Mouse (Mus musculus): ENCODE data around the gene Upk3b. TPM values are rescaled to one million over a fixed set of nuclear protein-coding genes. Genes with fewer than 3 reads are reported as not detected.

Gene Upk3b
- polyA plus RNA-seq, 1 experiment from 2014 or later: not detected

GRCm38 (mm10) chr5:136075076-136075475 is 36.8 kb downstream of the Upk3b start:
- Histone ChIP-seq H3K36me3 (ENCODE audit: inconsistent target) (no peaks in the 10 kb centered on the region), H3K27ac (no peak overlapping the region), H3K79me2 (ENCODE audit: inconsistent target) (no peaks in the 10 kb centered on the region), H3K4me3 (ENCODE audit: inconsistent target) (no peak overlapping the region)
- WGBS (ENCODE audit: missing documents): 87% methylated on average over 5 of the region's 5 CpGs

- H3K27ac ChIP-seq: no peak overlapping the region
- H3K79me2 ChIP-seq (ENCODE audit: inconsistent target): no peaks in the 10 kb centered on the region
- H3K4me3 ChIP-seq (ENCODE audit: inconsistent target): no peak overlapping the region
- H3K36me3 ChIP-seq (ENCODE audit: inconsistent target): no peaks in the 10 kb centered on the region
- WGBS (ENCODE audit: missing documents): 81% methylated on average over 7 of the region's 7 CpGs
Measured at GRCm38 (mm10) chr5:136076284-136076683, 38.0 kb downstream of the Upk3b start.

GRCm38 (mm10) chr5:136077001-136077550 is 38.8 kb downstream of the Upk3b start:
- no peaks in the 10 kb centered on the region for H3K79me2 ChIP-seq (ENCODE audit: inconsistent target)
- H3K36me3 ChIP-seq (ENCODE audit: inconsistent target): no peaks in the 10 kb centered on the region
- peak overlapping the region; percentile 35 for H3K27ac ChIP-seq
- no peak overlapping the region for H3K4me3 ChIP-seq (ENCODE audit: inconsistent target)
- 13% methylated on average over 9 of the region's 9 CpGs for WGBS (ENCODE audit: missing documents)

- H3K79me2 ChIP-seq (ENCODE audit: inconsistent target): no peaks in the 10 kb centered on the region
- H3K4me3 ChIP-seq (ENCODE audit: inconsistent target): no peak overlapping the region
- no peak overlapping the region for H3K27ac ChIP-seq
- WGBS (ENCODE audit: missing documents): 96% methylated on average over 5 of the region's 5 CpGs
- no peaks in the 10 kb centered on the region for H3K36me3 ChIP-seq (ENCODE audit: inconsistent target)
Measured at GRCm38 (mm10) chr5:136078136-136078535, 39.8 kb downstream of the Upk3b start.

- no peaks in the 10 kb centered on the region for H3K36me3 ChIP-seq (ENCODE audit: inconsistent target)
- peaks cover 36% of the 10 kb centered on the region for H3K79me2 ChIP-seq (ENCODE audit: inconsistent target)
- H3K27ac ChIP-seq: no peak overlapping the region
- H3K4me3 ChIP-seq (ENCODE audit: inconsistent target): no peak overlapping the region
- 86% methylated on average over 4 of the region's 4 CpGs for WGBS (ENCODE audit: missing documents)
Measured at GRCm38 (mm10) chr5:136082345-136082744, 44.0 kb downstream of the Upk3b start.

GRCm38 (mm10) chr5:136083669-136084107 is 45.4 kb downstream of the Upk3b start, which contains the start of gene Rasa4:
Gene Rasa4 (plus strand): TSS chr5:136083916.
- WGBS (ENCODE audit: missing documents): 0% methylated on average over 26 of the region's 28 CpGs
- Histone ChIP-seq H3K27ac (peak within 1 kb of the TSS; percentile 91), H3K4me3 (ENCODE audit: inconsistent target) (peak within 1 kb of the TSS; percentile 98)

GRCm38 (mm10) chr5:136084144-136084881 is 46.0 kb downstream of the Upk3b start:
- peaks cover 48% of the 10 kb centered on the region for H3K79me2 ChIP-seq (ENCODE audit: inconsistent target)
- WGBS (ENCODE audit: missing documents): 1% methylated on average over 23 of the region's 23 CpGs
- H3K27ac ChIP-seq: peak overlapping the region; percentile 91
- peak overlapping the region; percentile 98 for H3K4me3 ChIP-seq (ENCODE audit: inconsistent target)
- H3K36me3 ChIP-seq (ENCODE audit: inconsistent target): peaks cover 12% of the 10 kb centered on the region

More at GRCm38 (mm10) chr5:136083669-136084107, 45.4 kb downstream of the Upk3b start, which contains the start of gene Rasa4:
- H3K79me2 ChIP-seq (ENCODE audit: inconsistent target): peaks cover 47% of the 10 kb centered on the region
- peaks cover 6% of the 10 kb centered on the region for H3K36me3 ChIP-seq (ENCODE audit: inconsistent target)

- peak overlapping the region; percentile 91 for H3K27ac ChIP-seq
- H3K79me2 ChIP-seq (ENCODE audit: inconsistent target): peaks cover 48% of the 10 kb centered on the region
- H3K4me3 ChIP-seq (ENCODE audit: inconsistent target): peak overlapping the region; percentile 98
- WGBS (ENCODE audit: missing documents): 5% methylated on average over 21 of the region's 21 CpGs
- peaks cover 16% of the 10 kb centered on the region for H3K36me3 ChIP-seq (ENCODE audit: inconsistent target)
Measured at GRCm38 (mm10) chr5:136084891-136085651, 46.8 kb downstream of the Upk3b start.

GRCm38 (mm10) chr5:136086290-136086689 is 48.0 kb downstream of the Upk3b start:
- Histone ChIP-seq H3K36me3 (ENCODE audit: inconsistent target) (peaks cover 26% of the 10 kb centered on the region), H3K4me3 (ENCODE audit: inconsistent target) (peak overlapping the region; percentile 98), H3K79me2 (ENCODE audit: inconsistent target) (peaks cover 51% of the 10 kb centered on the region), H3K27ac (peak overlapping the region; percentile 91)
- 41% methylated on average over 8 of the region's 8 CpGs for WGBS (ENCODE audit: missing documents)

- Histone ChIP-seq H3K4me3 (ENCODE audit: inconsistent target) (no peak overlapping the region), H3K27ac (no peak overlapping the region), H3K79me2 (ENCODE audit: inconsistent target) (peaks cover 60% of the 10 kb centered on the region), H3K36me3 (ENCODE audit: inconsistent target) (peaks cover 51% of the 10 kb centered on the region)
- 85% methylated on average over 14 of the region's 14 CpGs for WGBS (ENCODE audit: missing documents)
Measured at GRCm38 (mm10) chr5:136088821-136089575, 50.7 kb downstream of the Upk3b start.

- WGBS (ENCODE audit: missing documents): 68% methylated on average over 5 of the region's 5 CpGs
- no peak overlapping the region for H3K27ac ChIP-seq
- peaks cover 31% of the 10 kb centered on the region for H3K79me2 ChIP-seq (ENCODE audit: inconsistent target)
- H3K36me3 ChIP-seq (ENCODE audit: inconsistent target): peaks cover 81% of the 10 kb centered on the region
- H3K4me3 ChIP-seq (ENCODE audit: inconsistent target): no peak overlapping the region
Measured at GRCm38 (mm10) chr5:136091927-136092326, 53.6 kb downstream of the Upk3b start.

- 34% methylated on average over 8 of the region's 8 CpGs for WGBS (ENCODE audit: missing documents)
- H3K36me3 ChIP-seq (ENCODE audit: inconsistent target): peaks cover 89% of the 10 kb centered on the region
- peaks cover 14% of the 10 kb centered on the region; the same call in 1 of the 2 replicates for H3K79me2 ChIP-seq (ENCODE audit: inconsistent target)
- H3K4me3 ChIP-seq (ENCODE audit: inconsistent target): no peak overlapping the region
- H3K27ac ChIP-seq: no peak overlapping the region
Measured at GRCm38 (mm10) chr5:136094249-136095010, 56.1 kb downstream of the Upk3b start.

GRCm38 (mm10) chr5:136095089-136095488 is 56.8 kb downstream of the Upk3b start:
- Histone ChIP-seq H3K36me3 (ENCODE audit: inconsistent target) (peaks cover 93% of the 10 kb centered on the region), H3K4me3 (ENCODE audit: inconsistent target) (no peak overlapping the region), H3K79me2 (ENCODE audit: inconsistent target) (peaks cover 14% of the 10 kb centered on the region; the same call in 1 of the 2 replicates), H3K27ac (no peak overlapping the region)
- 76% methylated on average over 6 of the region's 7 CpGs for WGBS (ENCODE audit: missing documents)
